Mouse (Mus musculus) neural tube, postnatal 0 days (tissue): ENCODE results near the gene Ppan. TPM values are rescaled to one million over a fixed set of nuclear protein-coding genes. Genes with fewer than 3 reads are reported as not detected.

Experiments
- microRNA-seq: library from miRNA; unstranded; fragments of <30 nt; microRNA quantifications from one replicate; pipeline ENCODE4, GENCODE M21; 2016
- polyA plus RNA-seq: library from polyadenylated mRNA; unstranded; fragments of >200 nt; fragmentation: Nextera tagmentation; extraction: Ambion mirVana; gene quantifications from 2 replicates; pipeline ENCODE4 v1.2.1, GENCODE M21; 2015

Gene Ppan
- 37.3 and 39.7 TPM in 2 replicates for polyA plus RNA-seq

GRCm38 (mm10) chr9:20887704-20888385, at the start of gene Ppan:
TSS of gene Ppan (plus strand) at chr9:20888175.

GRCm38 (mm10) chr9:20868448-20869001, 19.4 kb upstream of the Ppan start, which contains the start of gene A230050P20Rik:
TSS of gene A230050P20Rik (plus strand) at chr9:20868642.

GRCm38 (mm10) chr9:20879097-20879792, 8.7 kb upstream of the Ppan start, which contains the start of gene Angptl6:
TSS of gene Angptl6 (minus strand) at chr9:20879727.

GRCm38 (mm10) chr9:20898511-20899073, 10.6 kb downstream of the Ppan start, which contains the start of gene Eif3g:
TSS of gene Eif3g (minus strand) at chr9:20898623.

Small RNA genes lying within 50 kb of the gene (microRNA-seq; reads per million reads assigned to microRNA genes)
- gene Mir7081, result not detected

Other genes starting within 250 kb of the Ppan start
- 558 and 629 TPM in 2 replicates for gene Ubl5, start 245.3 kb upstream of the Ppan start, polyA plus RNA-seq
- 9.4 and 10.7 TPM in 2 replicates for gene Fbxl12, start 243.4 kb upstream of the Ppan start, polyA plus RNA-seq
- gene Pin1, start 236.1 kb upstream of the Ppan start, polyA plus RNA-seq, result 71.6 and 74.9 TPM in 2 replicates
- 198 and 237 TPM in 2 replicates for gene Olfm2, start 141.8 kb upstream of the Ppan start, polyA plus RNA-seq
- 2.1 and 2.4 TPM in 2 replicates for gene Col5a3, start 73.1 kb upstream of the Ppan start, polyA plus RNA-seq
- gene Rdh8, start 69.7 kb upstream of the Ppan start, polyA plus RNA-seq, result not detected in 2 replicates
- 36.1 and 49.9 TPM in 2 replicates for gene A230050P20Rik, start 19.5 kb upstream of the Ppan start, polyA plus RNA-seq
- 11.4 and 13.0 TPM in 2 replicates for gene Angptl6, start 8.4 kb upstream of the Ppan start, polyA plus RNA-seq
- 211 and 231 TPM in 2 replicates for gene Eif3g, start 10.4 kb downstream of the Ppan start, polyA plus RNA-seq
- 32.3 and 33.8 TPM in 2 replicates for gene Dnmt1, start 71.7 kb downstream of the Ppan start, polyA plus RNA-seq
- 7.4 and 10.6 TPM in 2 replicates for gene S1pr2, start 88.6 kb downstream of the Ppan start, polyA plus RNA-seq
- gene Mrpl4, start 114.6 kb downstream of the Ppan start, polyA plus RNA-seq, result 133 and 135 TPM in 2 replicates
- gene Icam1, start 127.8 kb downstream of the Ppan start, polyA plus RNA-seq, result 3.2 and 3.8 TPM in 2 replicates
- gene Icam4, start 141.2 kb downstream of the Ppan start, polyA plus RNA-seq, result 0.57 TPM in 1 of 2 replicates, not detected in the other
- 4.0 and 4.1 TPM in 2 replicates for gene Icam5, start 143.9 kb downstream of the Ppan start, polyA plus RNA-seq
- gene Zglp1, start 178.9 kb downstream of the Ppan start, polyA plus RNA-seq, result 0.49 and 2.1 TPM in 2 replicates
- 1.1 and 1.2 TPM in 2 replicates for gene Gm49373, start 184.9 kb downstream of the Ppan start, polyA plus RNA-seq
- 86.5 and 102 TPM in 2 replicates for gene Fdx1l, start 185.4 kb downstream of the Ppan start, polyA plus RNA-seq
- 0.35 and 0.42 TPM in 2 replicates for gene Gm38431, start 203.8 kb downstream of the Ppan start, polyA plus RNA-seq
- 16.6 and 21.1 TPM in 2 replicates for gene Raver1, start 203.8 kb downstream of the Ppan start, polyA plus RNA-seq
- gene Tyk2, start 243.1 kb downstream of the Ppan start, polyA plus RNA-seq, result 6.5 and 7.0 TPM in 2 replicates